Mouse (Mus musculus) stomach, postnatal 0 days (tissue): ENCODE measurements around the gene Thsd4.

Experiments used
- CTCF ChIP-seq: IDR thresholded peaks from 2 replicates; pipeline ENCODE4 v1.5.1; 2016; ENCODE audit warnings: antibody characterized with exemption, low read depth, mild to moderate bottlenecking, moderate library complexity
- EP300 ChIP-seq: optimal IDR thresholded peaks from 2 replicates; pipeline ENCODE3; 2016; ENCODE audit warnings: antibody characterized with exemption

- TF ChIP-seq CTCF (no peak), EP300 (no peak)
These were observed 211.0 kb downstream of the Thsd4 start for GRCm38 (mm10) chr9:60310741-60311317.
